Mouse (Mus musculus) heart, adult 2 months (tissue): ENCODE data around the gene Sh3d19.

Experiments
- CTCF ChIP-seq: fragments of 200-600 bp; IDR thresholded peaks from 2 replicates; pipeline ENCODE4 v1.8.1; 2022; ENCODE audit warnings: antibody characterized with exemption, mild to moderate bottlenecking, moderate library complexity
- POLR2A ChIP-seq: fragments of 200-500 bp; IDR thresholded peaks from 2 replicates; pipeline ENCODE4 v1.6.1; 2011; ENCODE audit warnings: mild to moderate bottlenecking, low read depth, low read length, control low read depth; ENCODE audit not compliant: insufficient read depth

DNA sequence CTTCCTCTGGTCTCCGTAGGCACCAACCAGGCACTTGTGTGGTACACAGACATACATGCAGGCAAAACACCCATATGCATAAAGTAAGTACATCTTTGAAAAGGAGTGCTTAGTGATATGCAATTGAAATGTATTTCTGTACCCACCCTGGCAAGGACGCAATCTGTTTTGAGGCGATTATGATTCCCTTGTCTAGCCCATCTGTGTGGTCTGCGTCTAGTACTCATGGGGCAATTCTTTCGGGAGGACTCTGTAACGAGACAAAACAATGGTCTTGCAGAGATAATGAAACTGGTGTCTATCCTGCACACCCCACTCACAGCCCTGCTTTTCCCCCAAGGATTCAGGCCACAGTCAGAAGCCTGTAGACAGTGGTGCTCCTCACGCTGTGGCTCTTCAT is 141.9 kb downstream of the Sh3d19 start:
- TF ChIP-seq POLR2A (no peak), CTCF (no peak)
